Mouse (Mus musculus) thymus, postnatal 14 days (tissue): ENCODE measurements around the gene Polr2c.
A peak's percentile ranks its signal among the peaks of the same experiment; 100 is the strongest.
"Not testable (repeated sequence)": the region's sequence is repeated elsewhere in the genome, so short reads cannot be mapped to it uniquely, and the experiment has no call there.

Experiments
- DNase-seq: peaks from one replicate; pipeline ENCODE4 v3.0.0; 2021

Gene Polr2c

DNA sequence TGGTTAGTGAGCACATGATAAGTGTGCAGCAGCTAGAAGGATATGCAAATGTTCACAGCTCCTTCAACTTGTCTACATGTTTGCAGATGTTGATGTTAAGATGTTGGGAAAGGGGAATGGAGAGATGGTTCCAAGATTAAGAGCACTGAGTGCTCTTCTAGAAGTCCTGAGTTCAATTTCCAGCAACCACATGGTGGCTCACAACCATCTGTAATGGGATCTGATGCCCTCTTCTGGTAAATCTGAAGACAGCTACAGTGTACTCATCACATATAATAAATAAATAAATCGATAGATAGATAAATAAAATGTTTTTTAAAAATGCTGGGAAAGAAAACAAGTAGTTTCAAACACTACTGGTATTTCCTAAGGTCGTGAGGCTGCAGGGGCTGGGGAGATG is 16.1 kb upstream of the Polr2c start:
- DNase-seq = no peak

- no peak for DNase-seq
Observed at GRCm38 (mm10) chr8:94850049-94850448, 7.2 kb upstream of the Polr2c start.

DNA sequence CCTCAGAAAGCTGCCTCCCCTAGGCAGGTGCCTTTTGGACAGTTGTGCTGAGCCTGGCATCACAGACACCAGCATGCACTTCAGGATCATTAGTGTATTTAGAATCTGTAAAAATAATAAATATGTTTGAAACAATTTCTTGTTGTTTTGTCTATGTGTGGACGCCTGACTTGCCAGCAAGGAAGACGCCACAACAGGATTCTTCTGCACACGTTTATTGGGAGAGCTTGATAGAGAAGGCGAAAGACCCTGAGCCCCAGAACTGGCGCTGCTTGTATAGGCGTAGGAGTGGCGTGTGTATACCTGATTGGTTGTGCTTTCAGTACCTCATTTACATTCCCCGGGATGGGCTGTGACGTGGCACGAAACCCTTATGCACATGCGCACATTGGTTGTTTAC is 2.5 kb upstream of the Polr2c start:
- DNase-seq = not testable (repeated sequence)

GRCm38 (mm10) chr8:94857011-94857345 is 272 bp upstream of the Polr2c start:
- no peak for DNase-seq

DNA sequence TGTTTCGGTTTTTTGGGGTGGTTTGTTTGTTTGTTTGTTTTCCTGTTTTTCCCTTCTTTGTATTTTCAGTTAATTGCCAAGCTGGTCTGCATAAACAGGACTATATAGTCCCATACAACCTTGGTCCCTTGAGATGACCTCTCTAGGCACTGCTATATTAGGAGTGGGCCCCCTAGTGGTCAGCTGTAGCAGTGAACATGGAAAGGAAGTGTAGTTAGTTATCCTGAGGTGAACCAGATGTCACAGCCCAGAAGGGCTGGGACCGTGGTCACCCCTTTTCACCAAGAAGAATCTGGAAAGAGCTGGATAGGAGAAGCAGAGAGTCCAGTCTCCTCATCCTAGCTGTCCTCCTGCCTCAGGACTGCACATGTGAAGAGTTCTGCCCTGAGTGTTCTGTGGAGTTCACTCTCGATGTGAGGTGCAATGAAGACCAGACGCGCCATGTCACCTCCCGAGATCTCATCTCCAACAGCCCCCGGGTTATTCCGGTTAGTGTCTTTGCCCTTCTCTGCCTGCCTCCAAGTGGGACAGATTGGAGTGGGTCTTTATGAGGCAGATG is 4.2 kb downstream of the Polr2c start:
- DNase-seq = peak; percentile 73

DNA sequence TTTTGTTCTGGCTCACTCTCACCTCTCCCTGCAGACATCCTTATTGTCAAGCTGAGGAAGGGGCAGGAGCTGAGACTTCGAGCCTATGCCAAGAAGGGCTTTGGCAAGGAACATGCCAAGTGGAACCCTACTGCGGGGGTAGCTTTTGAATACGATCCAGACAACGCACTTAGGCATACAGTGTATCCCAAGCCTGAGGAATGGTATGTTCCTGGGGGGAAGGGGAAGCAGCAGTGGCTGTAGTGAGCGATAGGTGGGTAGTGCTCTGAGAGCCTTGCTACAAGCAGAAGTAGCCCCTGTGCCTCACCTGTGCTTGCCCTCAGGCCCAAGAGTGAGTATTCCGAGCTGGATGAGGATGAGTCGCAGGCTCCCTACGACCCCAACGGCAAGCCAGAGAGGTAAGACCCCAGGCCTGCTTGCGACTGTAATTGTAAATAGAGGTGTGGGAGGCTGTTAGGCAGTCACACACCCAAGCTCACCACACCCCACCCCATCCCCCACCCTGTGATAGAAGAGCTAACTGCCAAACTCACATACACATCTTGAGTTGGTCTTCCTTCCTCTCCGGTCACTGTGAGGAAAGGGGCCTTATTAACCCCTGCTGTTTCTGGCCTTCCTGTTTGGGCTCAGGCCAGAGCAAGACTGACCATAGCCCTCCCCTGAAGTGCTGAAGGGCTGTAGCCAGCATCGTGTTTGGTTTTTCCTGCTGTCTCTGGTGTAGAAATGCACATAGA is 5.4 kb downstream of the Polr2c start:
- no peak for DNase-seq

- no peak for DNase-seq
Observed at GRCm38 (mm10) chr8:94863897-94864673, 6.8 kb downstream of the Polr2c start.

DNA sequence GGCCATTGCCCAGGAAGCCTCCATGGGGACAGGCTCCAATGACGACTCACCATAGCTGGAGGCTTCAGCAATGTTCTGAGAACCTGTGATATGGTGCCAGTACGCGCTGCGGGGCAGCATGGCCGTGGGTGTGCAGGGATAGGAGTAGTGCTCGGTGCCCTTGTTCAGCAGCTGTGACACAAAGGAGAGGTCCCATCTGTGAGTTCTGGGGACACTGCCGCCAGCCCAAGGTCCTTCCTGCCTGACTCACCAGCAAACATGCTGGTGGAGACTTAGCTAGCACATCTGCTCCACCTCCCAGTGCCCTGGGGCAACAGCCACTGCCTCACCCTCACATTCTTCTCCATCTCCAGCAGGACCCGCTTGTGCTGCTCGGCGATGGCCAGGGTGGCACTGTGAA is 8.0 kb downstream of the Polr2c start:
- no peak for DNase-seq

GRCm38 (mm10) chr8:94866921-94867320 is 9.7 kb downstream of the Polr2c start:
- no peak for DNase-seq

DNA sequence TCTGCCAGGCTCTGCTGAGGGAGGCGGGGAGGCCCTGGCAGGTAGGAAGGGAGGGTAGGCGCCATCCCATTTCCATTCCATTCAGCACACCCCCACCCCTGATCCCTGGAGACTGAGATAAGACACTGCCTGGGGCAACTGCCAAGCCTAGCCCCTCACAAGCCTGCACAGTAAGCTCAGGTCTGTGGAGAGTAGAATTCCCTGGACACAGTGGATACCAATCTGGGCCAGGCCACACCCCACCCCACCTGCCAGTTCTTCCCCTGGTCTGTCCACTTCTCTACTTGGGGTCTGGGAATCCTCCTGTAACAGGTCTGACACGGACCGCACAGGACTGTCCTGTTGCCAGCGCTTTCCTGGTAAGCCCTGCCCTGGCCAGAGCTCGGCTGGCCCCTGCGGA is 11.9 kb downstream of the Polr2c start:
- DNase-seq = no peak

DNA sequence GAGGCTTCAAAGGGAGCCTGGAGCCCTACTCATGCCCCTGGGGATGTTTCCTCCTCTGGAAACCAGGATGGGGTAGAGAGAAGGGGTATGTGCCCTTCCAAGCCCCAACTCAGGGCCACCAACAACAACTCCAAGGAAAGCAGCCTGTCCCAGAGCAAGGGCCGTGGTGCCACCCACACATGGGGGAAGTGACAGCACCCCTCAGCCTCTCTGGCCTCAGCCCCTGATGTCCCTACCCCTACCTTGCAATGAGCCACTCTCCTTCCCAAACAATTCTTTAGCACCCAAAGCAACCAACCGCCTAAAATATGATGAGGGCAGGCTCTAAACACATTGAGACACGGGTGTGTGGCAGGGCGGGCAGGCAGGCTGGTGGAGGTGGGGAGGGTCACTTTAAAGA is 12.8 kb downstream of the Polr2c start:
- no peak for DNase-seq

GRCm38 (mm10) chr8:94870474-94871107 is 13.3 kb downstream of the Polr2c start:
- no peak for DNase-seq

DNA sequence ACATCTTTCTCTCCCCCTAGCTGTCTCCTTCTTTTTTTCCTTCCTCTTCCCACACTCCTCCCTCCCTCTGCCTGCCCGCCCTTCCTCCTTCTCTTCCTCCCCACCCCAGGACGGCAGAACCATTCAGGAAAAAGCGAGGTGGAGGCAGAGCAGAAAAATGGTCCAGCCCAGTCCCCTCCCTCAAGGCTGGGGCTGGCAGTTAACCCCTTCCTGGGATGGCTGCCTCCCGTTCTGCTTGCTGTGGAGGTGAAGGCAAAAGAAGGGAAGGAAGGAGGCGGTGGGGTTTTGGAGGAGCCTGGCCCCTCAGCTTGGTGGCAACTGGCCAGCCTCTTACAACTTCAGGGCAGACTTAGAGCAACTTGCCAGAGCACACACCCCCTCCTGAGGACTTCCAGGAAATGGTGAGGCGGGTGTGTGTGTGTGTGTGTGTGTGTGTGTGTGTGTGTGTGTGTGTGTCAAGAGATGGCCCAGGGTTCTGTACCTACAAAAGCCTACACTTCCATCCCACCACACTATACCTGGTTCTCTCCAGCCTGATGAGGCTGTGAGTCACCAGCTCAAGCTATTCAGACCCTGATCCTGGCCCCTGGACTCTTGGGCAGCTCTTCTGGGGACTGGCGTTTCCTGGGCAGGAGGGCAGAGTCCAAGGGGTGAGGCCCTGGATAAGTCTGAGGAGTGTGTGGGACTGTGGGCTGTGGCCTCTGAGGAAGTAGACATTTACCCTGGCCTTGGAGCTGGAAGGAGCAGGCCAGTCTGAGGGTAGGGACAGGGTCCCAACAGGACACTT is 14.1 kb downstream of the Polr2c start:
- peak; percentile 26 for DNase-seq

- DNase-seq = no peak
Observed at GRCm38 (mm10) chr8:94872156-94872555, 14.9 kb downstream of the Polr2c start.

GRCm38 (mm10) chr8:94872576-94872975 is 15.3 kb downstream of the Polr2c start:
- no peak for DNase-seq

- peak; percentile 72 for DNase-seq
Observed at GRCm38 (mm10) chr8:94874358-94874757, 17.1 kb downstream of the Polr2c start.

GRCm38 (mm10) chr8:94875096-94875870 is 18.0 kb downstream of the Polr2c start:
- no peak for DNase-seq

GRCm38 (mm10) chr8:94875871-94876150 is 18.6 kb downstream of the Polr2c start:
- DNase-seq = no peak

DNA sequence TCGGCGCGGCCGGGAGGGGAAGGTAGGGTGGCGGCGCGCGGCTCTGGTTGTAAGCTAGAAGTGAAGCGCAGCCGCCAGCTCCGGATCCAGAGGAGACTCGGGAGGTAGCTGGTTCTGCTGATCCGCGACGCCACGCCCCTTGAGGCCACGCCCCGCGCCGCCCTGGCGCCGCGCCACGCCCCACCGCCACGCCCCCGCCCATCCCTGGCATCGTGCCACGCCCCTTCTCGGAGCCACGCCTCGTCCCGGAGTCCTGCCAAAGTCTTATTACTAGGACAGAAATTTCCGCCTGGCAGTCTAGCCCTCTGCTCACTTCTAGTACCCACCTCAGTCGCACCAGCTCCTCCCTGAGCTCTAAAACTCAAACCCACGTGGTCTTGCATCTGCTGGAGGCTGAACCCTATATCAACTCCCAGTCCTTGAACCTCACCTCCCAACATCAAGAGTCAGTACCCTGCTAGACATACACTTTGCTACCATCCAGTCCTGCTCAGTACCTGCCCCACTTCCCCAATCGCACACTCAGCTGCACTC is 19.0 kb downstream of the Polr2c start, which contains the start of gene Dok4:
Gene Dok4, minus strand, starts transcription at position 134 of the 534 bp plus-strand sequence.
- peak; percentile 91 for DNase-seq

GRCm38 (mm10) chr8:94876820-94877219 is 19.6 kb downstream of the Polr2c start:
- DNase-seq = no peak

- DNase-seq = no peak
Observed at GRCm38 (mm10) chr8:94880742-94881141, 23.5 kb downstream of the Polr2c start.
